Mouse (Mus musculus) cortical plate, adult 2 months (tissue): ENCODE measurements around the gene Hnrnpa2b1. TPM values are rescaled to one million over a fixed set of nuclear protein-coding genes. Genes with fewer than 3 reads are reported as not detected.

Experiments used
- H3K27ac ChIP-seq: fragments of 200-500 bp; 2 replicates; pipeline ENCODE4 v1.5.1; 2012; ENCODE audit warnings: low read length, control low read depth, inconsistent platforms; ENCODE audit not compliant: insufficient read depth
- H3K4me1 ChIP-seq: fragments of 200-500 bp; 2 replicates; pipeline ENCODE4 v1.6.1; 2011; ENCODE audit warnings: low read length; ENCODE audit not compliant: control insufficient read depth, insufficient read depth
- H3K4me3 ChIP-seq: fragments of 200-500 bp; 2 replicates; pipeline ENCODE4 v1.5.1; 2011; ENCODE audit warnings: mild to moderate bottlenecking, low read length, control low read depth; ENCODE audit not compliant: insufficient read depth
- CTCF ChIP-seq: fragments of 200-500 bp; IDR thresholded peaks from 2 replicates; pipeline ENCODE4 v1.5.1; 2011; ENCODE audit warnings: mild to moderate bottlenecking, control low read depth, low read length; ENCODE audit not compliant: insufficient read depth; ENCODE audit errors: extremely low read depth
- POLR2A ChIP-seq: fragments of 200-500 bp; IDR thresholded peaks from 2 replicates; pipeline ENCODE4 v1.6.1; 2011; ENCODE audit warnings: mild to moderate bottlenecking, low read length, control low read depth; ENCODE audit not compliant: insufficient read depth; ENCODE audit errors: extremely low read depth
- polyA plus RNA-seq: library from polyadenylated mRNA; depleted of rRNA; stranded (reverse); fragments of >200 nt; gene quantifications from 2 replicates; pipeline ENCODE4 v1.2.3, GENCODE M21; 2012

Gene Hnrnpa2b1
- polyA plus RNA-seq, 1 experiment = 529 TPM

DNA sequence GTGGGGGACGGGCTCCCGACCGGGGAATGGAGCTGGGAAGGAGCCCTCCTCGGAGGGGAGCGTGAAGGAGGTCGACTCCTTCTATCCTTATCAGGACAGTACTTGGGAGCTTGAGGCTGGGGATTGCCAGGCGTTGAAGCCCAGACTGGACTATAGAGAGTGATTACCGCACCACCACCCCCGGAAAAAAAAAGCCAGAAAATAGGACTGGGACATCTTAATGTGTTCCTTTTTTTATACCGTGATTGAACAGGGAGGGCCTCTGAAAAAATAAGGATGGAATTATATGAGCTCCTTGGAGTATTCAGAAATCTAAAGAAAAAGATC, 1.4 kb upstream of the Hnrnpa2b1 start:
- Histone ChIP-seq H3K27ac (peak overlapping the region; percentile 97), H3K4me1 (peaks cover 4% of the 10 kb centered on the region), H3K4me3 (peak overlapping the region; percentile 66)
- TF ChIP-seq POLR2A (no peak), CTCF (no peak)

DNA sequence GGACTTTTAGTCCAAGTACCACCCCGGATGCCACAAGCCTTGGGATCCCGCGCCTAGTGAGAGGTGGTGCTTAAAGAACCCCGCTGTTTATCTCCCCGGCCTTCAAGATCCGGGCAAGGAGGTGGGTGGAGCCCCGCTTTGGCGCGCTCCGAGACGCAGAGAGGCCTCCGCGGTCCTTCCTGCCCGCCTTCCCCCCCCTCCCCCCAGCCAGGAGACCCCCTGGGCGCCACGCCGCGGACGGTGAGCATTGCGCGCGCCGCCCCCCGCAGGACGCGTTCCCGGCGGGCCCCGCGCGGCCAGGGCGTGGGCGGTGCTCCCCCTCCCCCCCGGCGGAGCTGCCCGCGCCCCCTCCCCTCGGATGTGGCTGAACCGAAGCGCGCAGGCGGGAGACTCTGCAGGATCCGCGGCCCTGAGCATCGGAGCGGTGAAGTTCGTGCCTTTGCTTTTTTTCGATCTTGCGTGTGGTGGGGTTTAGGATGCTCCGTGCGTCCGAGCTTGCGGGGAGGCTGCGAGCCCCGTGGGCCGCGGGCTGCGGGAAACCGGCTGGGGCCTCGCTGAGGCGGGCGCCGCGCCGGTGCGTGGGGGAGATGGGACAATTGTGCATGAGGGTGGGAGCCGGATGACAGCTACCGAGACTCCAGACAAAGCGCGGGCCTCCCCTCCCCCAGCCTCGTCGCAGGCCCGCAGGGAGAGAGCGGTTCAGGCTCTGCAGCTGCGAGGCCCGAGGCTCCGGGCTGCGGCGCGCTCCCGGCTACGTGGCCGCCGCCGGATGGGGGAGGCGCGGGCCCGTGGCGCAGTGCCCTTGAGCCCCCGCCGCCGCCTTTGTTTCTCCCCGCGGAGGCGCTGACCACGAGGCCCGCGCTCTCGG, 851 bp upstream of the Hnrnpa2b1 start, which contains the start of gene Cbx3:
Gene Cbx3, plus strand, starts transcription at position 50 of the 868 bp plus-strand sequence.
- TF ChIP-seq CTCF (no peak), POLR2A (no peak)
- peak within 1 kb of the TSS; percentile 66 for H3K4me3 ChIP-seq
- peaks cover 4% of the 10 kb centered on the region for H3K4me1 ChIP-seq
- H3K27ac ChIP-seq = peak within 1 kb of the TSS; percentile 98

DNA sequence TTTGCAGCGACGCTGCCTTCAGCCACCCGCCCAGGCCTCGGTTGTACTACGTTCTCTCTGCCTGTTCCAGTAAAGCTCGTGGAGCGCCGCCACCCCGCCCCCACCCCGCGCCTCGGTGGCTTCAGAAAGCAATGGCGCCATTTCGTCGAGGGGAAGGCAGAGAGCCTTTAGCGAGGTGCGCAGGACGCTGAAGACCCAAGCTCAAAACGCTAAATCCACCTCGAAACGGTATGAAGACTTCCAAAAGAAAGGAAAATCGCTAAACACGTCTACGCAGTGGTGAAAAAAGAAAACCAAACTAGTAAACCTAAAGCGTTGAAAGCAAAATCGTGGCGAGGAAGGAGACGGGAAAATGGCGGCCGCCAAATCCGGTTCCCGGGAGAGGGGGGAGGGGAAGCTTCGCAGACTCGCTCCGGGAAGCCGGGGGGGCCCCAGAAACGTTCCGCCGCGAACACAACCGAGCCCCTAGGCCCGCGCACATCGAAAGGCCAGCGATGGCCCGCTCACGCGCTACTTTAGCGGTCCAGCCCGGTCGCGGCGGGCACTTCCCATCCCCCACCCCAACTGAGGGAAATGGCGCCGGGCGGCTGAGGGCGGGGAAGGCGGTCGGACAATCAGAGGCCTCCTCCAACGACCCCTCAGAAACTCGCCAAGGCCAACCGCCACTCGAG, 668 bp downstream of the Hnrnpa2b1 start:
- Histone ChIP-seq H3K4me3 (peak overlapping the region; percentile 66), H3K27ac (peak overlapping the region; percentile 98), H3K4me1 (peaks cover 4% of the 10 kb centered on the region)
- peak; percentile 80 for TF ChIP-seq POLR2A
- TF ChIP-seq CTCF = no peak

DNA sequence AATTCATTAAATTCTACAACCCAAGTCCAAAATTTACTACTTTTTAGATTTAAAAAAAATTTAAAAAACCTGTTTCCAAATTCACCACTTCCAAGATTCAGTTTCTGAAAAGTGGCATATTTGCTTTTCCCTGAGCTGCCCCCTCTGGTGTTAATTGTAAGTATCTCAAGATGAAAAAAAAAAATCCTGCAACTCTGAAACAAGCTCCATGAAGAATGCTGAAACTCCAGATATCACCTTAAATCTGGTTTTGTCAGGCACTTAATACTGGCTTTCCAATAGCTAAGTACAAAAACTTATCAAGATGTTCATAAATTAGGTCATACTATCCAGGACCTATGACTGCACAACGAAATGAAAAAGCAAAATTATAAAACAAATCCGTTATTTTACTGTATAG, 2.0 kb downstream of the Hnrnpa2b1 start:
- Histone ChIP-seq H3K4me3 (peak overlapping the region; percentile 66; the same call in 1 of the 2 replicates), H3K27ac (no peak overlapping the region), H3K4me1 (peaks cover 3% of the 10 kb centered on the region)
- no peak for TF ChIP-seq POLR2A
- TF ChIP-seq CTCF = no peak

DNA sequence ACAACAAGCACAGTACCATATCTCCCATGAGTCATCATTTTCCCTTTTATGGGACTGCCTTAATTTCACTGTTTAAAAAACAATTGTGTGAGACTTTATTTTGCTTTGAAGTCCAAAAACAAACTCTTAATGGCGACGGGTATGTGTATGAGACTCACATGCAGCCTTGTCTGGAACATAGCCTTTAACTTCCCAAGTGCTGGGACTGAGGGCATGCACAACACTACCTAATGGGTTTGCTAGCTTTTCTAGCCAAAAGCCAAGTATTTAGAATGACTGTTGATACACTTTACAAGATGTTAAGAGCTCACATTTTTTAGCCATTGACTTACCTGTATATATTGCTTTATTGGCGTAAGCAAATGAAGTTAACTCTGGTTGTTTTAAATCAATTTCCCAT, 9.3 kb downstream of the Hnrnpa2b1 start:
- H3K27ac ChIP-seq = no peak overlapping the region
- no peak overlapping the region for H3K4me3 ChIP-seq
- no peaks in the 10 kb centered on the region for H3K4me1 ChIP-seq
- no peak for TF ChIP-seq CTCF
- TF ChIP-seq POLR2A = no peak

DNA sequence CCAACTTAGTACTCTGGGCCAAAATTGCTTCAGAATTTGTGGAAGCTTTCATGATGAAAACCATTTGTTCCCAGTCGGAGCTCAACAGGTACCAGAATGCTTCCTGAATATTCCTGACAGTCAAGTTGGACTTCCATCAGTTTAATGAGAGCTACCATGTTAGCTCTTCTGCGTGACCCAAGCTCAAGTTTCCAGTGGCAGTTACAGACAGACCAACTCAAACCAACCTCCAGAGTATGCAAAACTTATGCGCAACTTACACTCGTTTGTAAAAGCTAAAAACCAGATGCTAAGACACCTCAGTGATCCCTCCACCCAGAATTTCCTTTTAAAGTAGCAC, 9.7 kb downstream of the Hnrnpa2b1 start:
- Histone ChIP-seq H3K27ac (no peak overlapping the region), H3K4me3 (no peak overlapping the region), H3K4me1 (no peaks in the 10 kb centered on the region)
- no peak for TF ChIP-seq CTCF

DNA sequence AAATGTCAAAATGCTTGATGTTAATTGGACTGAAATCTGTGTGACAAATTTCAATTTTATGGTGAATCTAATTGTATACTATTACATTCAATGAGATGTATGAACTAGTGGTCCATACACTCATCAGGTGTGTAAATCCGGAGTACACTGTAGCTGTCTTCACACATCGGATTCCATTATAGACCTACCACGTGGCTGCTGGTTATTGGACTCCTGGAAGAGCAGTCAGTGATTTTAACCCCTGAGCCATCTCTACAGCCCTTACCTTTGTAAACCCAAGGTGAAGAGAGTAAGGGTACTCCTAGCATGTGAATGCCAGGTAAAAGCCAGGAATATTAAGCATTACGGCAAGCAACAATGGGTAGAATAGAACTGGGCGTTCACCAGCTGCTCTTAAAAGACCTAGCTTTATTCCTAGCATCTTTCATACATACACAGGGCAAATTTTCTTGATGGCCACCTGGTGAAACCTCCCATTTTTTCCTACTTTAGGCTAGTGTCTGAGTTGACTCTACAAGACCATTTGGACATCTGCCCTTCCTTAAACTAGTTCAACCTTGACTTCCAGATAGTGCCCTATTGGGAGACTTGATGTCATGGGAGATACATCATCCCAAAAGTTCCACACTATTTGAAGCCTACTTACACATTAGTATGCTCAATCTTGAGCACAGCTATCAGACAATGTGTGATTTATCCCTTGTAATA, 10.2 kb downstream of the Hnrnpa2b1 start:
- Histone ChIP-seq H3K27ac (no peak overlapping the region), H3K4me1 (no peaks in the 10 kb centered on the region), H3K4me3 (no peak overlapping the region)
- no peak for TF ChIP-seq CTCF
- no peak for TF ChIP-seq POLR2A

DNA sequence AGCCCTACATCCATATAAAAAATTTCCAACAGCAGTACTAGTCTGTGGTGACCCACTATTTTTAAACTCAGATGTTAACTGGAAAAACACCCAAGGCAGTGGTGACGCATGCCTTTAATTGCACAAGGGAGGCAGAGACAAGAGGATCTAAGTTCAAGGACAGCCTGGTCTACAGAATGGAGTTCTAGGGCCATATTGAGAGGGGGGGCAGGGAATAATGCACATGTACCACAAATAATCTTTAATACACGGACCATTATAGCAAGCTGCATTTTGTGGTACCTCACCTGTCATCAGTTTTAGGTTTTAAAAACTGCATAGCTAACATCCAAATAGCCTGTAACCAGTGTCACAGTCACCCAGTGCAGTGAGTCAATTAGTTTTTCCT, 10.8 kb downstream of the Hnrnpa2b1 start:
- TF ChIP-seq POLR2A (no peak), CTCF (no peak)
- H3K27ac ChIP-seq = no peak overlapping the region
- H3K4me3 ChIP-seq = no peak overlapping the region
- no peaks in the 10 kb centered on the region; the same call in 1 of the 2 replicates for H3K4me1 ChIP-seq

DNA sequence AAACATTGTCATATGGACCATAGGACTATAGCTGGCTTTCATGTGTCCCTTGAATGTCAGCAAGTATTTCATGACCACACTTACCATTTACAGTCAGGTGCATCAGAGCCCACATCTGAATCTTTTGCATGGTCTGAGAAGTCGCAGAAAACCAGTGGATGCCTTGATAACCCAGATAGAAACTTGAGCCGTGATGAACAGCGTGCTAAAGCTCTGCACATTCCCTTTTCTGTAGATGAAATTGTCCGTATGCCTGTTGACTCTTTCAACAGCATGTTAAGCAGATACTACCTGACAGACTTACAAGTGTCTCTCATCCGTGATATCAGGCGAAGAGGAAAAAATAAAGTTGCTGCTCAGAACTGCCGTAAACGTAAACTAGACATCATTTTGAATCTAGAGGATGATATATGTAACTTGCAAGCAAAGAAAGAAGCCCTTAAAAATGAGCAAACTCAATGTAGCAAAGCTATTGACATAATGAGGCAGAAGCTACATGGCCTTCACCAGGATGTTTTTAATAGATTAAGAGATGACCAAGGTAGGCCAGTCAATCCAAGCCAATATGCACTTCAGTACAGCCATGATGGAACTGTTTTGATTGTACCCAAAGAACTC, 11.8 kb downstream of the Hnrnpa2b1 start:
- H3K4me1 ChIP-seq = no peaks in the 10 kb centered on the region; the same call in 1 of the 2 replicates
- H3K27ac ChIP-seq = no peak overlapping the region
- no peak for TF ChIP-seq CTCF
- no peak for TF ChIP-seq POLR2A
- H3K4me3 ChIP-seq = no peak overlapping the region

DNA sequence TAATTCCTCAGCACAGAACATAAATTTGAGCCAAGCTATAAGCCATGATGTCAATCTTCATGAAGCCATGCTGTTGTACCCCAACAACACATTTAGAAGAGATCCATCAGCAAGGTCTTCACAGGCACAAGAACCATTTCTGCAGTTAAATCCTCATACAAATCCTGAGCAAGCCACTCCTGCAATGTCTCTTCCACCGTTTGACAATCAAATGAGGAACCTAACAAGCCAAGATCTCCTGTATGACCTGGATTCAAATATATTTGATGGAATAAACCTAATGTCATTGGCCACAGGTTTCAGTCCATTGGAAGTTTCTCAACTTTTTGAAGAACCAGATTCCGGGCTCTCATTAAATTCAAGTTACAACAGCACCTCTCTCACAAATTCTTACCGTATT, 12.4 kb downstream of the Hnrnpa2b1 start:
- no peak overlapping the region for H3K27ac ChIP-seq
- TF ChIP-seq POLR2A = no peak; the same call in 1 of the 2 replicates
- no peak for TF ChIP-seq CTCF
- no peak overlapping the region for H3K4me3 ChIP-seq
- H3K4me1 ChIP-seq = no peaks in the 10 kb centered on the region; the same call in 1 of the 2 replicates
